Mouse (Mus musculus) olfactory bulb, adult 2 months (tissue): ENCODE results near the gene Golga7b.

Experiments used
- CTCF ChIP-seq: fragments of 200-500 bp; IDR thresholded peaks from 2 replicates; pipeline ENCODE4 v1.5.1; 2012; ENCODE audit warnings: low read depth, mild to moderate bottlenecking, low read length, moderate library complexity; ENCODE audit not compliant: insufficient read depth
- POLR2A ChIP-seq: fragments of 200-500 bp; IDR thresholded peaks from 2 replicates; pipeline ENCODE4 v1.6.1; 2012; ENCODE audit warnings: mild to moderate bottlenecking, low read depth, low read length, moderate library complexity; ENCODE audit not compliant: insufficient read depth

- no peak for TF ChIP-seq CTCF
- no peak for TF ChIP-seq POLR2A
Measured at GRCm38 (mm10) chr19:42216699-42217373, 30.5 kb upstream of the Golga7b start.
